Mouse (Mus musculus): ENCODE results near the gene Zer1. TPM values are rescaled to one million over a fixed set of nuclear protein-coding genes. Genes with fewer than 3 reads are reported as not detected.
"Not testable (repeated sequence)": the region's sequence is repeated elsewhere in the genome, so short reads cannot be mapped to it uniquely, and the experiment has no call there.

Zer1 gene
- polyA plus RNA-seq, 1 experiment: 23.8 TPM

DNA sequence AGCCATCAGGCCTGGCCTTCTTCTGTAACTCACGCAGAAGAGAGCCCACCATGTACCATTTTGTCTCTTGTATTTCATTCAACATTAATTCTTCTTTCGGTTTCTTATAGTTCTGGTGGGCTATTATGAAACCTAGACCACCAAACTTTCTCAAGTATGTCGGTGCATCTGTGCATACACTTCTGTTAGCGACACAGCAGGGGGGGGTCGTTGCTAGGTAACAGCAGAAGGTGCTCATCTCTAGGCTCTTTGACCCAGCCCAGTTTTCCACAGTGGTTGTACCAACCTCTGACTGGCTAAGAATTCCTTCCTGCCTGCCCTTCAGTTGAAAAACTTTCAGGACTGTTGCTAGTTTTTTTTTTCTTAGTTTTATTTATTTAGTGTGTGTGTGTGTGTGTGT is 66.0 kb downstream of the Zer1 start:
- H3K4me1 ChIP-seq (ENCODE audit: control insufficient read depth, insufficient read depth, insufficient read length, low read length): peaks cover 2% of the 10 kb centered on the region; the same call in 1 of the 2 replicates
- no peak overlapping the region for H3K4me3 ChIP-seq (ENCODE audit: insufficient read depth, low read depth, low read length)
- no peak overlapping the region for H3K27ac ChIP-seq (replicated peaks; ENCODE audit: low read depth, low read length)

DNA sequence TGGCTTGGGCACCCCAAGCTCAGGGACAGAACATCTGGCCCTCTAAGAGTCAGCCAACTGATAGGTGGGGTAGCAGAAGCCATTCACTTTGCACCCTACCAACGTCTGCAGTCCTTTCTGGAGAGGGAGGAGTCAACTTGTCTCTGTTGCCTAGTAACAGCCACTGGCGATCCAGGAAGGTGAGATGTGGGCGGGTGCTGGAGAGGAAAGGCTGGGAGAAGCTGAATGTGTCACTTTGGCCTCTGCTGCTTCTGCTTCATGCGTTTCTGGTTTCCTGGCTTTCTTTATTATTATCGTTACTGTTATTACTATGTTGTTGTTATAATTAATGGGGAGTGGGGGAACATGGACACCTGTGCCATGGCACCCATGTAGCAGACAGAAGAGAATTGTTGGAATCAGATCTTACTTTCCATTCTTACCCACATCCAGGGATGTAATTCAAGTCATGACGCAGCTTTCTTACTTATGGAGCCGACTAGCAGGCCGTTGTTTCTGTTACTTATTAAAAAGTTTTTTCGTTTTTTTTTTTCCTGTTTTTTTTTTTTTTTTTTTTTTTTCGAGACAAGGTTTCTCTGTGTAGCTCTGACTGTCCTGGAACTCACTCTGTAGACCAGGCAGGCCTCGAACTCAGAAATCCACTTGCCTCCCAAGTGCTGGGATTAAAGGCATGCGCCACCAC is 67.0 kb downstream of the Zer1 start, which contains the start of gene Set:
Set (plus strand) TSS at position 156 of the 682 bp plus-strand sequence.
- Histone ChIP-seq H3K27ac (replicated peaks; ENCODE audit: low read depth, low read length) (no peak within 1 kb of the TSS), H3K4me1 (ENCODE audit: control insufficient read depth, insufficient read depth, insufficient read length, low read length) (no peaks in the 10 kb centered on the region), H3K4me3 (ENCODE audit: insufficient read depth, low read depth, low read length) (no peak within 1 kb of the TSS)

DNA sequence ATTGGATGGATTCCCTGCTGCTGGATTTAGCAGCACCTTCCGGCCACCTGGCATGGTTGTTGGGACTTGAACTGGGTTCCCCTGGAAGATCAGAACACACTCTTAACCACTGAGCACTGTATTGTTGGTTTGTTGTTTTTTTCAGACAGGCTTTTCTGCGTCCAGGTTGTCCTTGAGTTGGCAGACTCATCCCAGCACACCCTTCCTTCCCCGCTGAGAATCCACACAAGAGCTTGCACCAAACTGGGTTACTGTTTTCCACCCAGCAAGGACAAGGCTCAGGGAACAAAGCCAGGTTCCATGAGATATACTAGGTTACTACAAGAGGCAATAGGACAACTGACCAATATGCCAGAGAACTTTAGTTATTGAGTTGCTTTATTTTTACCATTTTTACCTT is 67.6 kb downstream of the Zer1 start:
- Histone ChIP-seq H3K27ac (replicated peaks; ENCODE audit: low read depth, low read length) (no peak overlapping the region), H3K4me3 (ENCODE audit: insufficient read depth, low read depth, low read length) (no peak overlapping the region), H3K4me1 (ENCODE audit: control insufficient read depth, insufficient read depth, insufficient read length, low read length) (no peaks in the 10 kb centered on the region)

DNA sequence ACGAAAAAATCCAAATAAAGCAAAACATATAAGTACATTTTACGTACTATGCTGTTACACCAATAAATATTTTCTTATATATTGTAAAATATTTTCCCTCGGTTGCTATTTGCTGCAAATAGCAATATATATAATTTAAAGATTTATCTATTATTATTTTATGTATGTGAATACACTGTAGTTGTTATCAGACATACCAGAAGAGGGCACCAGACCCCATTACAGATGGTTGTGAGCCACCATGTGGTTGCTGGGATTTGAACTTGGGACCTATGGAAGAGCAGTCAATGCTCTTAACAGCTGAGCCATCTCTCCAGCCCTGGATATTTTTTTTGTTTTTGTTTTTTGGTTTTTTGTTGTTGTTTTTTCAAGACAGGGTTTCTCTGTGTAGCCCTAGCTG is 69.1 kb downstream of the Zer1 start:
- not testable (repeated sequence) for H3K4me1 ChIP-seq (ENCODE audit: control insufficient read depth, insufficient read depth, insufficient read length, low read length); H3K4me3 ChIP-seq (ENCODE audit: insufficient read depth, low read depth, low read length); H3K27ac ChIP-seq (replicated peaks; ENCODE audit: low read depth, low read length)

DNA sequence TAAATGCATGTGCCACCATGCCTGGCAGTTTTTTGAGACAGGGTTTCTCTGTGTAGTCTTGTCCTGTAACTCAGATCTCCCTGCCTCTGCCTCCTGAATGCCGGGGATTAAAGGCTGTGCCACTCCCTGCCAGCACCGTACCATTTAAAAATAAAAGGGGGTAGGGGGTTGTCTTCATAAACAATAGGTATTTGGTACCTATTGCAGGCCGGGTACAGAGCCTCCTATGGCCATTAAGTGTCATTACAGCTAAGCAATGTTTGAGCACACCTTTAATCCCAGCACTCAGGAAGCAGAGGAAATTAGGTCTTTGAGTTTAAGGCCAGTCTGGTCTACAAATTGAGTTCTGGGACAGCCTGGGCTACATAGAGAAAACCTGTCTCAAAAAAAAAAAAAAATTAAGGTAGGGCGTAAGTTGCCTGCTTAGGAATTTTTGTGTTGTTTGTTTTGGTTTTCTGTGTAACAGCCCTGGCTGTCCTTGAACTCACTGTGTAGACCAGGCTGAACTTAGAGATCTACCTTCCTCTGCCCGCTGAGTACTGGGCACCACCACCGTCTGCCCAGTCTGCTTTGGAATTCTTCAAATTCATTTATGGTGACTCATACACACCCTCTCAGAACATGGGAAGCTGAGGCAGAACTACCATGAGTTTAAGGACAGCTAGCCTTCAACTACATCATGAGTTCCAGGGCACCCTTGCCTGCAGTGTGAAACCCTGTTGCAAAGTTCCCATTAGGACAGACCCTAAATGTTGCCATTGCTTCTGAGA is 72.2 kb downstream of the Zer1 start:
- H3K4me3 ChIP-seq (ENCODE audit: insufficient read depth, low read depth, low read length): no peak overlapping the region
- H3K4me1 ChIP-seq (ENCODE audit: control insufficient read depth, insufficient read depth, insufficient read length, low read length): no peaks in the 10 kb centered on the region
- no peak overlapping the region for H3K27ac ChIP-seq (replicated peaks; ENCODE audit: low read depth, low read length)

DNA sequence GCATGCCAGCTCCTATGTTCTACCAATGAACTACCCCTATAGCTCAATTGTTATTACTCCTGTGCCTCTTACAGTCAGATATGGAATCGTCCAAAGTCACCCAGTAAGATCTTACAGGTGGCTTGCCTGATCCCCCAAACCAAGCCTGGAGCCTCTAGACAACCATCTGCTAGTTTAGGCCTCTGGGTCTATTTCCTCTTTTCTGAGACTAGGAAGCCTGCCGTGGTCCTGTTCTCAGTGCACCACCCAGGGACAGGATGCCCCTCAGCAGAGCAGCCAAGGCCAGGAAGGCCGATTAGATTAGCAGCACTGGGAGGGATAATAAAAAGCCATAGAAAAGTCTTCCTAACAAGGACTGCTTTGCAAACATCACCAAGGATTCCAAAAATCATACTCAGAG is 74.6 kb downstream of the Zer1 start:
- H3K4me3 ChIP-seq (ENCODE audit: insufficient read depth, low read depth, low read length): no peak overlapping the region
- H3K27ac ChIP-seq (replicated peaks; ENCODE audit: low read depth, low read length): no peak overlapping the region
- no peaks in the 10 kb centered on the region for H3K4me1 ChIP-seq (ENCODE audit: control insufficient read depth, insufficient read depth, insufficient read length, low read length)

DNA sequence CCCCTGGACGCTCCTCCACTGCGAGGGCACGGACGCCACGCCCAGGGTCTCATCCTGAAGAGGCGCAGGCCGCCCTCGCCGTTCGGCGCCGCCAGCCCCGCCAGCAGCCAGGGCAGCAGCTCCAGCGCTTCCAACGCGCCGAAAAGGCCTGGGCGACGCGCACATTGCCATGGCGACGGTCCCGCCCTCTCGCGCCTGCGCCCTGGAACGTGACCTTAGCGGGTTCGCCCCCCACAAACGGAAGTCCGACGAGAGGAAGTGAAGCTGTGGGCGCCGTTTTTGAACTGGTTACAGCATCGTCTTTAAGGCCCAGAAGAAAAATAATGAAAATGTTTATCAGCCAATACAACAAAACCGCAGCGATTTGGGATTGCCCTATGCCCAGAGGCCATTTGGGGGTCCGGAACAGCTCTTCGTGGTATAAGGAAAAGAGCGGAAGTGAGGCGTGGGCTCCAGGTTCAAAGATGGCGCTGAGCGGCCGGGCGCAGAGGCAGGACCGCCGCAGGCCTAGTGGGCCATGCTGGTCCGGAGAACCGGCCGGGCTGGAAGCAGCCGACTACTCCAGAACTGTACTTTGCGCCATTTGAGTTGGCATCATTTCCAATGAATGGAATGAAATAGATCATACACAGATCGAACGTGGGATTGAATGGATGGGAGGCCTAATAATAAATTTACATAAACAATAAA is 75.5 kb downstream of the Zer1 start, which contains the start of gene Wdr34:
Wdr34 (minus strand) TSS at position 183 of the 690 bp plus-strand sequence.
- H3K4me1 ChIP-seq (ENCODE audit: control insufficient read depth, insufficient read depth, insufficient read length, low read length): no peaks in the 10 kb centered on the region
- peak within 1 kb of the TSS; percentile 72 for H3K4me3 ChIP-seq (ENCODE audit: insufficient read depth, low read depth, low read length)
- H3K27ac ChIP-seq (replicated peaks; ENCODE audit: low read depth, low read length): peak within 1 kb of the TSS; percentile 100

DNA sequence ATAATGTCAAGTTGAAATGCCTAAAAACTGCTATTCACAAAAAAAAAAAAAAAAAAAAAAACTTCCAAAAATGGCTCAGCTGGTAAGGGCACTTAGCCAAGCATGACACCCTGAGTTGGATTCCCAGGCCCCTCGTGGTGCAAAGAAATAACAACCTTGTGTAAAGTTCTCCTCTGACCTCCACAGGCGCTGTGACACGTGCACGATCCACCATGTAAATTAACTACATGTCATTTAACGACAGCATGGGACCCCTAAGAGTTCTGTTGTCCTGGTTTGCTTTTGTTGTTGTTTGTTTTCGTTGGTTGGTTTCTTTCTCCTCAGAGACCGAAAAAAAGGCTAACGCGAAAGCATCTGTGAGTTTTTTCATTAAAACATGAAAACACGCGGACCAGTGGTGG is 76.3 kb downstream of the Zer1 start:
- H3K4me1 ChIP-seq (ENCODE audit: control insufficient read depth, insufficient read depth, insufficient read length, low read length): no peaks in the 10 kb centered on the region
- no peak overlapping the region for H3K27ac ChIP-seq (replicated peaks; ENCODE audit: low read depth, low read length)
- peak overlapping the region; percentile 71 for H3K4me3 ChIP-seq (ENCODE audit: insufficient read depth, low read depth, low read length)

Other genes starting within 250 kb of the Zer1 start
- 7.4 and 13.7 TPM in 2 replicates for gene Odf2, start 235.4 kb downstream of the Zer1 start, polyA plus RNA-seq (2012; ENCODE audit: insufficient read depth, insufficient read length, missing spikeins)
- gene Gle1, start 189.2 kb downstream of the Zer1 start, polyA plus RNA-seq (2012; ENCODE audit: insufficient read depth, insufficient read length, missing spikeins): 13.1 and 20.3 TPM in 2 replicates
- 81.3 and 132 TPM in 2 replicates for gene Sptan1, start 159.0 kb downstream of the Zer1 start, polyA plus RNA-seq (2012; ENCODE audit: insufficient read depth, insufficient read length, missing spikeins)
- gene Wdr34, start 75.7 kb downstream of the Zer1 start, polyA plus RNA-seq (2012; ENCODE audit: insufficient read depth, insufficient read length, missing spikeins): 6.2 and 6.6 TPM in 2 replicates
- 131 and 139 TPM in 2 replicates for gene Set, start 67.2 kb downstream of the Zer1 start, polyA plus RNA-seq (2012; ENCODE audit: insufficient read depth, insufficient read length, missing spikeins)
- gene Pkn3, start 46.9 kb downstream of the Zer1 start, polyA plus RNA-seq (2012; ENCODE audit: insufficient read depth, insufficient read length, missing spikeins): 1.3 and 4.2 TPM in 2 replicates
- gene Zdhhc12, start 30.9 kb downstream of the Zer1 start, polyA plus RNA-seq (2012; ENCODE audit: insufficient read depth, insufficient read length, missing spikeins): 3.8 and 5.7 TPM in 2 replicates
- gene Tbc1d13, start 9.2 kb upstream of the Zer1 start, polyA plus RNA-seq (2012; ENCODE audit: insufficient read depth, insufficient read length, missing spikeins): 28.8 and 38.6 TPM in 2 replicates
- 64.4 and 85.8 TPM in 2 replicates for gene Endog, start 46.9 kb upstream of the Zer1 start, polyA plus RNA-seq (2012; ENCODE audit: insufficient read depth, insufficient read length, missing spikeins)
- 11.0 and 12.7 TPM in 2 replicates for gene Spout1, start 53.9 kb upstream of the Zer1 start, polyA plus RNA-seq (2012; ENCODE audit: insufficient read depth, insufficient read length, missing spikeins)
- 17.4 and 19.1 TPM in 2 replicates for gene Kyat1, start 81.3 kb upstream of the Zer1 start, polyA plus RNA-seq (2012; ENCODE audit: insufficient read depth, insufficient read length, missing spikeins)
- gene Lrrc8a, start 113.1 kb upstream of the Zer1 start, polyA plus RNA-seq (2012; ENCODE audit: insufficient read depth, insufficient read length, missing spikeins): 11.9 and 14.8 TPM in 2 replicates
- not detected in 2 replicates for gene Gm28035, start 116.0 kb upstream of the Zer1 start, polyA plus RNA-seq (2012; ENCODE audit: insufficient read depth, insufficient read length, missing spikeins)
- 16.2 and 19.3 TPM in 2 replicates for gene Phyhd1, start 141.6 kb upstream of the Zer1 start, polyA plus RNA-seq (2012; ENCODE audit: insufficient read depth, insufficient read length, missing spikeins)
- not detected in 2 replicates for gene Gm28038, start 156.5 kb upstream of the Zer1 start, polyA plus RNA-seq (2012; ENCODE audit: insufficient read depth, insufficient read length, missing spikeins)
- 37.8 and 40.5 TPM in 2 replicates for gene Dolk, start 161.7 kb upstream of the Zer1 start, polyA plus RNA-seq (2012; ENCODE audit: insufficient read depth, insufficient read length, missing spikeins)
- 10.9 and 19.5 TPM in 2 replicates for gene Nup188, start 161.8 kb upstream of the Zer1 start, polyA plus RNA-seq (2012; ENCODE audit: insufficient read depth, insufficient read length, missing spikeins)
- 66.4 and 76.9 TPM in 2 replicates for gene Sh3glb2, start 234.8 kb upstream of the Zer1 start, polyA plus RNA-seq (2012; ENCODE audit: insufficient read depth, insufficient read length, missing spikeins)
- gene Miga2, start 239.6 kb upstream of the Zer1 start, polyA plus RNA-seq (2012; ENCODE audit: insufficient read depth, insufficient read length, missing spikeins): 77.1 and 78.5 TPM in 2 replicates

All from brown adipose tissue, adult 24 weeks (tissue).